Mouse (Mus musculus) C2C12 (cell line): Measurements from ENCODE around the gene Gm14406. TPM values are rescaled to one million over a fixed set of nuclear protein-coding genes. Genes with fewer than 3 reads are reported as not detected.
"Not testable (repeated sequence)": the region's sequence is repeated elsewhere in the genome, so short reads cannot be mapped to it uniquely, and the experiment has no call there.

Experiments
- H3K27me3 ChIP-seq: one replicate; pipeline ENCODE4 v1.6.1; 2011; ENCODE audit not compliant: control insufficient read depth, insufficient read depth, insufficient read length
- H3K36me3 ChIP-seq: one replicate; pipeline ENCODE4 v1.6.1; 2011; ENCODE audit not compliant: control insufficient read depth, insufficient read depth
- H3K4me3 ChIP-seq: one replicate; pipeline ENCODE4 v1.5.1; 2011; ENCODE audit warnings: mild to moderate bottlenecking, control low read depth; ENCODE audit not compliant: poor library complexity, insufficient read depth, severe bottlenecking
- H3K79me2 ChIP-seq: one replicate; pipeline ENCODE4 v1.6.1; 2011; ENCODE audit not compliant: control insufficient read depth, insufficient read depth
- H3K79me3 ChIP-seq: one replicate; pipeline ENCODE4 v1.6.1; 2011; ENCODE audit warnings: low read depth, control low read depth
- H3ac ChIP-seq: one replicate; pipeline ENCODE3; 2011; ENCODE audit warnings: low read depth; ENCODE audit not compliant: control insufficient read depth, insufficient read length
- CEBPB ChIP-seq: IDR thresholded peaks from one replicate; pipeline ENCODE4 v1.6.1; 2011; ENCODE audit warnings: low read depth, mild to moderate bottlenecking, control low read depth, moderate library complexity
- CTCF ChIP-seq: IDR thresholded peaks from one replicate; pipeline ENCODE4 v1.5.1; 2011; ENCODE audit not compliant: control insufficient read depth, insufficient read depth, insufficient read length
- FOSL1 ChIP-seq: IDR thresholded peaks from one replicate; pipeline ENCODE4 v1.8.0; 2011; ENCODE audit warnings: mild to moderate bottlenecking, low read length; ENCODE audit not compliant: poor library complexity, insufficient read depth, severe bottlenecking
- MAX ChIP-seq: IDR thresholded peaks from one replicate; pipeline ENCODE4 v1.6.1; 2011; ENCODE audit warnings: mild to moderate bottlenecking, control low read depth
- MYOD1 ChIP-seq: IDR thresholded peaks from one replicate; pipeline ENCODE4 v1.6.1; 2011; ENCODE audit warnings: low read depth; ENCODE audit not compliant: control insufficient read depth, insufficient read length
- MYOG ChIP-seq: IDR thresholded peaks from one replicate; pipeline ENCODE4 v1.6.1; 2011; ENCODE audit not compliant: control insufficient read depth, insufficient read length; ENCODE audit errors: extremely low read depth
- USF1 ChIP-seq: IDR thresholded peaks from one replicate; pipeline ENCODE4 v1.6.1; 2011; ENCODE audit warnings: low read depth, mild to moderate bottlenecking, control low read depth, moderate library complexity
- long read RNA-seq, 2 experiments: library from polyadenylated mRNA; unstranded; transcript quantifications; one replicate each; pipeline ENCODE4 v2.0.0; 2019 to 2020
- polyA plus RNA-seq: library from polyadenylated mRNA; unstranded; fragments of >200 nt; fragmentation: generic; extraction: Trizol; gene quantifications from one replicate; pipeline ENCODE4 v1.2.1, GENCODE M21; 2012; ENCODE audit warnings: missing spikeins

The Gm14406 gene
- not detected for polyA plus RNA-seq
- long read RNA-seq, experiment 1: 0 reads
- long read RNA-seq, experiment 2: 0 reads

DNA sequence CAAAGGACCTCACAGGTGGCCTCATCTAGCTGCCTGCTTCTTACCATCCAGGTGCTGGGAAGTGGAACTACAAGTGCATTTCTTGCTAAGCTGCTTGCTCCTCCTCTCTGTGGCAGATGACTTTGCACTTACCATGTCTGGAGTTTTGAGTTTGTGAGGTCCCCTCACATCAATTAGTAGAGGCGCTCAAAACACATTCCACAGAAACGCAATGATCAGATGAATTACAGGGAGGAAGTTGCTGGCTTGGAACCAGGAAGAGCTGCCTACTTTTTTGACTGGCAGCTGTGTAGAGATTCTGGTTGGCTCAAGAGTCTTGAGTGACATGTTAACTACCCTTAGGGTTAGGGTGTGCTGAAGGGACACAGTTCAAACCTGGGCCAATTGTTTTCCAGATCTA lies at the start of gene Gm14406:
Gene Gm14406, minus strand, starts transcription at position 213 of the 400 bp plus-strand sequence.
- H3K36me3 ChIP-seq, H3ac ChIP-seq, H3K79me3 ChIP-seq, H3K79me2 ChIP-seq, H3K4me3 ChIP-seq, H3K27me3 ChIP-seq: not testable (repeated sequence)

DNA sequence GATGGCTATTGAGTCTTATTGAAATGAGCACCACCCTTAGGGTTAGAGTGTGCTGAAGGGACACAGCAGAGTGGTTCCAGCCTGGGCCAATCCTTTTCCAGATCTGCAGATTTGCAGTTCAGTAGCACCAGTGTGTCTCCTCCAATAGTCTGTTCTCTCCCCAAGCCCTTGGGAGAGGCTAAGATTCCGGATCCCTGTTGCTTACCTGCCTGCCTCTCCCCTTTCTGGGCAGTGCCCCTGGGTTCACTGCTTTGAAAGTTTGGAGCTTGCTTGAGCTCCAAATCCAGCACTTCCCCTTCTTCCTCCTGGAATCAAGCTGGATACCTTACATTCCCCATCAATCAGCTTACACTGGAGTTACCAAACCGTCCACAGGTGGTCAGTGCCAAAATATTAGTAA lies 2.9 kb downstream of the Gm14406 start:
- not testable (repeated sequence) for H3ac ChIP-seq, H3K36me3 ChIP-seq, H3K79me2 ChIP-seq, H3K27me3 ChIP-seq, H3K4me3 ChIP-seq, H3K79me3 ChIP-seq

- H3K4me3 ChIP-seq, H3K79me3 ChIP-seq, H3ac ChIP-seq, H3K79me2 ChIP-seq, H3K36me3 ChIP-seq, H3K27me3 ChIP-seq: not testable (repeated sequence)
These were observed 18.6 kb downstream of the Gm14406 start for GRCm38 (mm10) chr2:177559365-177559764.

GRCm38 (mm10) chr2:177555261-177555660 lies 22.7 kb downstream of the Gm14406 start:
- H3K4me3 ChIP-seq, H3K79me3 ChIP-seq, H3K79me2 ChIP-seq, H3K27me3 ChIP-seq, H3K36me3 ChIP-seq, H3ac ChIP-seq: not testable (repeated sequence)

GRCm38 (mm10) chr2:177537717-177538116 lies 40.3 kb downstream of the Gm14406 start:
- not testable (repeated sequence) for H3K36me3 ChIP-seq, H3K27me3 ChIP-seq, H3K79me3 ChIP-seq, H3K79me2 ChIP-seq, H3ac ChIP-seq, H3K4me3 ChIP-seq

GRCm38 (mm10) chr2:177537141-177537540 lies 40.9 kb downstream of the Gm14406 start:
- not testable (repeated sequence) for H3K36me3 ChIP-seq, H3ac ChIP-seq, H3K27me3 ChIP-seq, H3K79me2 ChIP-seq, H3K79me3 ChIP-seq, H3K4me3 ChIP-seq

- no peaks in the 10 kb centered on the region for H3K79me3 ChIP-seq
These were observed 42.1 kb downstream of the Gm14406 start for GRCm38 (mm10) chr2:177535876-177536275.

DNA sequence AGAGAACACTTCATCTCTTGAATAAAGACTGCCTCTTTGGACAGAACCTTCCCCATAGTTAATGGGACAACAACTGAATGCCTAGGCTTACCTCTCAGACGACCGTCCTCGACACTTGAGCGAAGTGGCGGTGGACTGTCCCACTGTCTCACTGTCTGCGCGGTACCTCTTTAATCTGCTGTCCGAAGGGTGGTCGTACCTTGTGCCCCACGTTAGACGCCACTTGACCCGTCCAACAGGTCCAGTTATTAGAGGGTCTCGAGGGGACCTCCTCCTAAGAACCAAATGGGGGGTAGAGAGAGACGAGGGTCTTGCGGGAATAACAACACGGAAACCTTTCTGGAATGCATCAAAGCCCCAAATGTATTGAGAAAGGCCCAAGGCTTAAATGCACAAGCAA lies 53.8 kb downstream of the Gm14406 start:
- H3K27me3 ChIP-seq, H3K79me2 ChIP-seq, H3ac ChIP-seq, H3K79me3 ChIP-seq, H3K36me3 ChIP-seq, H3K4me3 ChIP-seq: not testable (repeated sequence)

More at GRCm38 (mm10) chr2:177535876-177536275, 42.1 kb downstream of the Gm14406 start:
- Histone ChIP-seq H3ac (no peak overlapping the region), H3K27me3 (no peaks in the 10 kb centered on the region), H3K79me2 (no peaks in the 10 kb centered on the region), H3K36me3 (no peaks in the 10 kb centered on the region), H3K4me3 (no peak overlapping the region)
- TF ChIP-seq MYOD1 (no peak), FOSL1 (no peak), CEBPB (no peak), CTCF (no peak), MYOG (no peak), MAX (no peak), USF1 (no peak)

GRCm38 (mm10) chr2:177523674-177524073 lies 54.3 kb downstream of the Gm14406 start:
- H3K79me2 ChIP-seq, H3K36me3 ChIP-seq, H3ac ChIP-seq, H3K27me3 ChIP-seq, H3K4me3 ChIP-seq, H3K79me3 ChIP-seq: not testable (repeated sequence)
